Mouse (Mus musculus) CH12.LX (cell line): Measurements from ENCODE around the gene Fyco1. TPM values are rescaled to one million over a fixed set of nuclear protein-coding genes. Genes with fewer than 3 reads are reported as not detected.
A peak's percentile ranks its signal among the peaks of the same experiment; 100 is the strongest.

Experiments
- DNase-seq: peaks from one replicate; pipeline ENCODE4 v3.0.0-alpha.2; 2013; ENCODE audit errors: extremely low read depth
- H3K27ac ChIP-seq: 2 replicates; pipeline ENCODE4 v1.5.1; 2012; ENCODE audit warnings: low read depth, mild to moderate bottlenecking, control low read depth, moderate library complexity; ENCODE audit not compliant: insufficient read depth
- H3K27me3 ChIP-seq: replicated peaks from 2 replicates; pipeline ENCODE3; 2012; ENCODE audit warnings: inconsistent platforms
- H3K36me3 ChIP-seq, 2 experiments: replicated peaks in 1 of 2; 2 replicates each; pipeline versions ENCODE3 to v1.6.1; 2012; ENCODE audit warnings: inconsistent platforms in 1 of 2, low read length in 1 of 2, mild to moderate bottlenecking in 1 of 2, mixed read lengths in 1 of 2, moderate library complexity in 1 of 2; ENCODE audit not compliant: control insufficient read depth in 1 of 2, insufficient read depth in 1 of 2
- H3K4me1 ChIP-seq, 2 experiments: 2 replicates each; pipeline ENCODE4 v1.6.1; 2012; ENCODE audit warnings: inconsistent platforms in 1 of 2, moderate library complexity in 1 of 2; ENCODE audit not compliant: insufficient read depth in 2 of 2, control insufficient read depth in 1 of 2
- H3K4me2 ChIP-seq: 2 replicates; pipeline ENCODE4 v1.6.1; 2012; ENCODE audit warnings: low read depth, mild to moderate bottlenecking, control low read depth; ENCODE audit not compliant: poor library complexity, insufficient read depth, severe bottlenecking
- H3K4me3 ChIP-seq, 3 experiments: fragments of 150-350 bp in 1 of 3; sonication (generic) in 1 of 3; replicated peaks in 1 of 3; 2 replicates each; pipeline versions ENCODE3 to v1.5.1; 2011 to 2012; ENCODE audit warnings: low read depth in 2 of 3, low read length in 2 of 3, mild to moderate bottlenecking in 2 of 3, moderate library complexity in 2 of 3, control low read depth in 1 of 3, improper control_type of control experiment in 1 of 3, inconsistent platforms in 1 of 3, mixed read lengths in 1 of 3; ENCODE audit not compliant: poor library complexity in 1 of 3
- H3K79me2 ChIP-seq: replicated peaks from 2 replicates; pipeline ENCODE4 v1.6.1; 2012; ENCODE audit warnings: mild to moderate bottlenecking, moderate library complexity; ENCODE audit not compliant: control insufficient read depth, poor library complexity, insufficient read depth, severe bottlenecking; ENCODE audit errors: extremely low read depth
- H3K9ac ChIP-seq: 2 replicates; pipeline ENCODE4 v1.6.1; 2012; ENCODE audit warnings: low read depth, mild to moderate bottlenecking, control low read depth, moderate library complexity; ENCODE audit not compliant: insufficient read depth
- H3K9me3 ChIP-seq: replicated peaks from 2 replicates; pipeline ENCODE3; 2012; ENCODE audit warnings: low read length, inconsistent platforms, mixed read lengths
- BHLHE40 ChIP-seq: IDR thresholded peaks from 2 replicates; pipeline ENCODE4 v1.6.1; 2011; ENCODE audit warnings: mild to moderate bottlenecking, low read depth, low read length, improper control_type of control experiment
- CHD2 ChIP-seq: IDR thresholded peaks from 2 replicates; pipeline ENCODE4 v1.6.1; 2011; ENCODE audit warnings: low read length, improper control_type of control experiment
- ELF1 ChIP-seq: IDR thresholded peaks from 2 replicates; pipeline ENCODE4 v1.6.1; 2014; ENCODE audit warnings: low read depth, mild to moderate bottlenecking, inconsistent platforms, low read length, improper control_type of control experiment
- EP300 ChIP-seq: IDR thresholded peaks from 2 replicates; pipeline ENCODE4 v1.6.1; 2011; ENCODE audit warnings: low read length, improper control_type of control experiment
- ETS1 ChIP-seq: conservative IDR thresholded peaks from 2 replicates; pipeline ENCODE4 v1.6.1; 2012; ENCODE audit warnings: low read depth, mild to moderate bottlenecking, inconsistent platforms, low read length, improper control_type of control experiment, moderate library complexity
- GABPA ChIP-seq: IDR thresholded peaks from 2 replicates; pipeline ENCODE4 v1.6.1; 2012; ENCODE audit warnings: low read depth, low read length, improper control_type of control experiment, inconsistent platforms; ENCODE audit not compliant: insufficient replicate concordance
- HCFC1 ChIP-seq: IDR thresholded peaks from 2 replicates; pipeline ENCODE4 v1.6.1; 2012; ENCODE audit warnings: low read depth, mild to moderate bottlenecking, inconsistent platforms, low read length, improper control_type of control experiment
- IRF4 ChIP-seq: IDR thresholded peaks from 2 replicates; pipeline ENCODE4 v1.6.1; 2014; ENCODE audit warnings: low read depth, mild to moderate bottlenecking, inconsistent platforms, low read length, improper control_type of control experiment
- JUN ChIP-seq: IDR thresholded peaks from 2 replicates; pipeline ENCODE4 v1.6.1; 2011; ENCODE audit warnings: low read depth, mild to moderate bottlenecking, low read length, improper control_type of control experiment, moderate library complexity; ENCODE audit not compliant: insufficient read depth
- JUND ChIP-seq: conservative IDR thresholded peaks from 2 replicates; pipeline ENCODE4 v1.6.1; 2011; ENCODE audit warnings: low read depth, low read length, improper control_type of control experiment
- KAT2A ChIP-seq: IDR thresholded peaks from 2 replicates; pipeline ENCODE4 v1.6.1; 2012; ENCODE audit warnings: low read length, improper control_type of control experiment, inconsistent platforms; ENCODE audit not compliant: insufficient replicate concordance
- MAFK ChIP-seq: IDR thresholded peaks from 2 replicates; pipeline ENCODE4 v1.6.1; 2011; ENCODE audit warnings: low read length, improper control_type of control experiment; ENCODE audit not compliant: insufficient replicate concordance
- MAX ChIP-seq: IDR thresholded peaks from 2 replicates; pipeline ENCODE4 v1.6.1; 2011; ENCODE audit warnings: low read length, improper control_type of control experiment
- MAZ ChIP-seq: IDR thresholded peaks from 2 replicates; pipeline ENCODE4 v1.6.1; 2012; ENCODE audit warnings: low read depth, mild to moderate bottlenecking, inconsistent platforms, low read length, improper control_type of control experiment, moderate library complexity
- MEF2A ChIP-seq: IDR thresholded peaks from 2 replicates; pipeline ENCODE4 v1.6.1; 2014; ENCODE audit warnings: low read depth, mild to moderate bottlenecking, inconsistent platforms, low read length, improper control_type of control experiment, borderline replicate concordance
- MYC ChIP-seq: IDR thresholded peaks from 2 replicates; pipeline ENCODE4 v1.6.1; 2011; ENCODE audit warnings: low read depth, mild to moderate bottlenecking, improper control_type of control experiment, low read length
- NELFE ChIP-seq: IDR thresholded peaks from 2 replicates; pipeline ENCODE4 v1.6.1; 2011; ENCODE audit warnings: low read depth, low read length, improper control_type of control experiment
- PAX5 ChIP-seq: IDR thresholded peaks from 2 replicates; pipeline ENCODE4 v1.6.1; 2012; ENCODE audit warnings: low read length, inconsistent platforms, mixed read lengths
- POLR2A ChIP-seq: IDR thresholded peaks from 2 replicates; pipeline ENCODE4 v1.6.1; 2011; ENCODE audit warnings: low read depth, mild to moderate bottlenecking, improper control_type of control experiment, low read length
- RAD21 ChIP-seq: IDR thresholded peaks from 2 replicates; pipeline ENCODE4 v1.6.1; 2011; ENCODE audit warnings: low read depth, mild to moderate bottlenecking, low read length, improper control_type of control experiment, moderate library complexity
- RCOR1 ChIP-seq: conservative IDR thresholded peaks from 2 replicates; pipeline ENCODE4 v1.6.1; 2012; ENCODE audit warnings: low read depth, mild to moderate bottlenecking, inconsistent platforms, low read length, improper control_type of control experiment
- SIN3A ChIP-seq: IDR thresholded peaks from 2 replicates; pipeline ENCODE4 v1.6.1; 2012; ENCODE audit warnings: low read length, improper control_type of control experiment, inconsistent platforms
- TBP ChIP-seq: conservative IDR thresholded peaks from 2 replicates; pipeline ENCODE4 v1.6.1; 2011; ENCODE audit warnings: low read depth, low read length, improper control_type of control experiment
- USF1 ChIP-seq: IDR thresholded peaks from 2 replicates; pipeline ENCODE4 v1.6.1; 2014; ENCODE audit warnings: low read depth, mild to moderate bottlenecking, inconsistent platforms, low read length, improper control_type of control experiment
- USF2 ChIP-seq: conservative IDR thresholded peaks from 2 replicates; pipeline ENCODE4 v1.6.1; 2011; ENCODE audit warnings: low read depth, low read length, improper control_type of control experiment
- ZKSCAN1 ChIP-seq: IDR thresholded peaks from 2 replicates; pipeline ENCODE4 v1.6.1; 2012; ENCODE audit warnings: low read depth, inconsistent platforms, low read length, improper control_type of control experiment, borderline replicate concordance
- ZNF384 ChIP-seq: IDR thresholded peaks from 2 replicates; pipeline ENCODE4 v1.6.1; 2012; ENCODE audit warnings: low read depth, low read length, improper control_type of control experiment, inconsistent platforms
- dilution Hi-C: fragments of 300-500 bp; cut with MboI; formaldehyde crosslinking; loops from 2 replicates; pipeline ENCODE4 v1.14.3; 2020; ENCODE audit warnings: low sequenced_read_pairs; ENCODE audit not compliant: extremely low pct_unique_long_range_greater_than_20kb, extremely low pct_ligation_motif_present
- in situ Hi-C: fragments of 300-500 bp; cut with MboI; formaldehyde crosslinking; loops from 3 replicates; pipeline ENCODE4 v1.14.3; 2019; ENCODE audit warnings: low sequenced_read_pairs, low pct_ligation_motif_present, low pct_unique_long_range_greater_than_20kb, mixed read lengths
- polyA plus RNA-seq: library from polyadenylated mRNA; unstranded; fragments of >175 nt; gene quantifications from 2 replicates; pipeline ENCODE4 v1.2.1, GENCODE M21; 2012; ENCODE audit warnings: low read depth; ENCODE audit not compliant: insufficient read length
- total RNA-seq, 2 experiments: library from RNA; depleted of rRNA; stranded (reverse); fragments of 300-350 nt in 1 of 2; fragments of >200 nt in 1 of 2; gene quantifications; 2 replicates each; pipeline ENCODE4 v1.2.3; 2012 to 2014

The Fyco1 gene
- total and polyA plus RNA-seq, 3 experiments: 2.1 to 10.2 (median 6.0) TPM

GRCm38 (mm10) chr9:123872049-123872448 lies 20.4 kb upstream of the Fyco1 start:
- peak; percentile 51 for DNase-seq
- no peaks in the 10 kb centered on the region for H3K9me3 ChIP-seq
- no peak overlapping the region for H3K4me3 ChIP-seq
- dilution Hi-C loops (no loop called here), in situ Hi-C loops (no loop called here)
- H3K27me3 ChIP-seq: no peaks in the 10 kb centered on the region
- no peaks in the 10 kb centered on the region for H3K36me3 ChIP-seq
- 0 out of 2 replicates have a peak overlapping the region, but pooled peaks have one; percentile 24 for H3K4me2 ChIP-seq
- TF ChIP-seq MAFK: no peak
- no peak for TF ChIP-seq USF1
- TF ChIP-seq ETS1: no peak
- no peak for TF ChIP-seq KAT2A
- H3K79me2 ChIP-seq: no peaks in the 10 kb centered on the region
- H3K4me1 ChIP-seq: peaks cover 22 to 30% of the 10 kb centered on the region in 2 experiments
- H3K9ac ChIP-seq: no peak overlapping the region; the same call in 1 of the 2 replicates
- peak overlapping the region; percentile 66 for H3K27ac ChIP-seq

- Histone ChIP-seq H3K36me3 (no peaks in the 10 kb centered on the region), H3K9me3 (no peaks in the 10 kb centered on the region), H3K4me3 (no peak overlapping the region), H3K4me1 (peaks cover 36 to 47% of the 10 kb centered on the region in 2 experiments), H3K27me3 (no peaks in the 10 kb centered on the region), H3K79me2 (no peaks in the 10 kb centered on the region), H3K27ac (peak overlapping the region; percentile 99), H3K4me2 (peak overlapping the region; percentile 62; the same call in 1 of the 2 replicates), H3K9ac (peak overlapping the region; percentile 74)
- peak; percentile 79 for DNase-seq
- in situ Hi-C loops (no loop called here), dilution Hi-C loops (no loop called here)
- peak; percentile 61 for TF ChIP-seq ELF1
- peak; percentile 71; the same call in 1 of the 2 replicates for TF ChIP-seq MEF2A
- TF ChIP-seq MAFK: no peak
- TF ChIP-seq EP300: peak; percentile 71
- TF ChIP-seq NELFE: peak; percentile 37; the same call in 1 of the 2 replicates
- TF ChIP-seq ETS1: peak; percentile 75
- TF ChIP-seq TBP: peak; percentile 58; the same call in 1 of the 2 replicates
- 0 out of 2 replicates have a peak, but pooled peaks have one; percentile 21 for TF ChIP-seq POLR2A
- 0 out of 2 replicates have a peak, but pooled peaks have one; percentile 16 for TF ChIP-seq CHD2
- TF ChIP-seq USF2: no peak
- TF ChIP-seq IRF4: 0 out of 2 replicates have a peak, but pooled peaks have one; percentile 44
- peak; percentile 76 for TF ChIP-seq ZKSCAN1
- TF ChIP-seq JUN: peak; percentile 64
- TF ChIP-seq BHLHE40: peak; percentile 33; the same call in 1 of the 2 replicates
- TF ChIP-seq HCFC1: 0 out of 2 replicates have a peak, but pooled peaks have one; percentile 32
- no peak; the same call in 1 of the 2 replicates for TF ChIP-seq SIN3A
- 0 out of 2 replicates have a peak, but pooled peaks have one; percentile 38 for TF ChIP-seq MAX
- peak; percentile 56 for TF ChIP-seq GABPA
- peak; percentile 64; the same call in 1 of the 2 replicates for TF ChIP-seq ZNF384
- peak; percentile 80 for TF ChIP-seq JUND
- 0 out of 2 replicates have a peak, but pooled peaks have one; percentile 34 for TF ChIP-seq MAZ
- TF ChIP-seq RCOR1: no peak
- TF ChIP-seq RAD21: no peak
- TF ChIP-seq USF1: no peak
- TF ChIP-seq PAX5: no peak
- 0 out of 2 replicates have a peak, but pooled peaks have one; percentile 40 for TF ChIP-seq MYC
Measured at GRCm38 (mm10) chr9:123869167-123869784, 17.6 kb upstream of the Fyco1 start.
